Mouse (Mus musculus) forelimb bud, embryonic 11.5 days (tissue): ENCODE data around the gene Sp100.
"Not testable (repeated sequence)": the region's sequence is repeated elsewhere in the genome, so short reads cannot be mapped to it uniquely, and the experiment has no call there.

Experiments
- DNase-seq: peaks from one replicate; pipeline ENCODE4 v3.0.0-alpha.2; 2012; ENCODE audit warnings: low read depth, low spot score

The Sp100 gene

DNA sequence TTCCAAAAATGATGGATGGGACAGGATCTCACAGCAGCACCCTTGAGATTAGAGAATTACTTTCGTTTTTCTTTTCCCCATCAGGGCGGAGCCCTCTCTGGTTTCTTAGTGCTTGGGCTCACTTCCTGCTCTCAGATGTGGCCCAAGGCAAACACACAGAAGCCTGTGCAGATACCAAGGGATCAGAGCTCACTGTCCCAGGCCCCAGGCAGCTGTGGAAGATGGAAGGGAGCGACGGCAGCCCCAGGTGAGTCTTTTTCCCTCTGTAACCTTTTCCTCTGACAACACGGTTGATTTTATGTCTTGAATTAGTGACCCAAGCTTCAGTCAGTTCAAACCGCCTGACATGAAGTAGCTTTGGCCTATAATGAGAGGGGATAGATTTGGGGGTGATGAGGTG, at the start of gene Sp100:
TSS of gene Sp100 (plus strand) at position 108 of the 400 bp plus-strand sequence.
- not testable (repeated sequence) for DNase-seq

DNA sequence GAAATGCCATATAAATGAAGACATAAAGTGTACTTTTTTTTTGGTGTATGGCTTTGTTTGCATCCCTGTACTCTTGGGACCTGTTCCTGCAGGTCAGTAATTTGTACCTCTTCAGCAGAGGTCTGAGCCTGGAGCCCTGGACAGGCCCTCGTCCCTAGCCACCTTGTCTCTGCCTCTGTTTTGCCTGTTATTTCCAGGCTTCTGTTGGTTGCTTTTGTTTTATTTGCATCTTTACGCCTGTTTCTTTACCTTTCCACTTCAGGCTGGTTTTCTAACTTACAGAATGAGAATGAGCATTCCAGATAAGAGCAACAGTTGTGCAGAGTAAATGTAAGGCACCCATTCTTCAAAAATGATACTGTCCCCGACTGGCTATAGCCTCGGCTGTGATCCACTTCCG, 49.7 kb upstream of the Sp100 start, which contains the start of gene Sp140:
TSS of gene Sp140 (plus strand) at position 301 of the 400 bp plus-strand sequence.
- DNase-seq: not testable (repeated sequence)

DNA sequence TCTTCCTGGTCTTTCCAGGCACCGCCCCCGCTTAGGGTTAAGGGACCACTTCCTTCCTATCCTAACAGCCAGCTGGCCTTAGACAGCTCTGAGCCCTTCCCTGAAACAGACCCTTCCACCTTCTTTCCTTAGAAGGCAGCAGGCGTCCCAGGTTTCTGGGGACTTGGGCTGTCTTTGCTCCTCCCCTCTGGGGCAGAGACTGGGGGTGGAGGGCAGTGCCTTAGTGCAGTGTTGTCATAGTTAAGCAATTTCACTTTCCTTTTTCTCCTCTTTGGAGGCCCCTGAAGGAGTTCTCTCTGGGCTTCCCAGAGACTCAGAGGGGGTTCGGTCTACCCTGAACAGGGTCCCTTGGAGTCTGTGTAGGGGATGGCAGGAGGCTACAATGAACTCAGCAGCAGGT, 49.0 kb upstream of the Sp100 start:
- not testable (repeated sequence) for DNase-seq

DNA sequence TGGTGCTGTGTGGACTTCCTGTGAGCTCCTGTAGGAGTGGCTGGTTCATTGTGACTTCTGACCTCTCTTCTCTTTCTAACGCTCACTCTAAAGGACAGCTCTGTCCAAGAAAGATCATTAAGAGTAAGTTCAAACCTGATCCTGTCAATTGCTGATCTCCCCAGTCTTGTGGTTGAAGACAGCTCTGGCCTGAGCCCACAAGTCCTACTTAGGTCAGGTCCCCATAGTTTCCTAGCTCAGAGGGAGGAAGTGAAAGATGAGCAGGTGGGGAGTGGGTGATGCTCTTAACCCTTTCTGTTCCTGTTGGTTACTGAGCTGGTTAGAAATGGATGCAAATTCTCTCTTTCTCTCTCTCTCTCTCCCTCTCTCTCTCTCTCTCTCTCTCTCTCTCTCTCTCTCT, 45.4 kb upstream of the Sp100 start:
- not testable (repeated sequence) for DNase-seq

DNA sequence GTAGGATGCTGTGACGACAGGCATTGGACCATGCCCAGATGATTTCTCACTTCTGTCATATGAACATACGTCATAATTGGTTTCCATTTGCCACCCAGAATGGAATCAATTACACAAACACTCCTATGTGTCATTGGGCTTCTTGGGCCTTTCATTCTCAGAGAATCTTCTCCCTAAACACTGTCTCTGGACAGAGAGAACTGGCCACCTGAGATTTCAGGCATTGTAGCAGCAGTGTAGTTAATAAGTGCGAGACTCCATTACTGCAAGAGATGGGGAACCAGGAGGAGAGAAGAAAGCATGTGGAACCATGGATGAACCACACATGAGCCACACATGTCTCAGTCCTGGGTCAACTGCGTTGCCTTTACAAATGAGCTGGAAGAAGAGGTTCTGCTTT, 41.4 kb upstream of the Sp100 start:
- DNase-seq: not testable (repeated sequence)

DNA sequence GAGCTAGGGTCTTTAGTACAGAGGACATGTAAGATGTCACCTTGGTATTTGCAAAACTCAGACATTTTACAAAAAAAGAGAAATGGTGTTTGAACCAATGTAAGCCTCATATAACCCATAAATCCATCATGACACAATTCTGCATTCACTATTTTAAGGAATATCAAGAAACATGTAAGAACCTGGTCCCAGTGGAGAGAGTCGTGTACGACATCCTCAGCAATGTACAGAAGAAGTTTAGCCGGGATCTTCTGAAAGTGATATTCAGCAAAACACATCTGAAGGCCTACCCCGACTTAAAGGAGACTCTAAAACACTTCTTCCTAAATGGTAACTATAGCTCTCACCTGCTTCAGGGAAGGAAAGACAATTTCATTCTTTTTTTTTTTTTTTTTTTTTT, 39.2 kb upstream of the Sp100 start:
- not testable (repeated sequence) for DNase-seq

DNA sequence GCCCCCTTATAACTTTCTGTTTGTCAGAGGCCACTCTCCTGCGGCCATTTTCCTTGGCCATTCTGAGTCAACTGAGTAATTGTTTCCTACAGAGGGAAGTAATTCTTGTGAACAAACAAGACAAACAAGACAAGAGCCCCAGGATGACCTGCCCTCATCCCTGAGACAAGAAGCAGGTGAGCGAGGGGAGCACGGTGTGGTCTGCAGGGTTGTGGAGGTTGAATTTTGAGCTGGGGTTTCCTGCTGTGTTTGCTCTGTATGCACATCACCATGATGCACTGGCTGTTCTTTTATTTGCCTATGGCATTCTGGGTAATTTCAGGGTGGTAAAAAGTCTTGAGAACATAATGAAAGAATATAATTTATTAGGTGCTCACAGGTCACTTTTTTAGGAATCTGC, 34.7 kb upstream of the Sp100 start:
- not testable (repeated sequence) for DNase-seq

DNA sequence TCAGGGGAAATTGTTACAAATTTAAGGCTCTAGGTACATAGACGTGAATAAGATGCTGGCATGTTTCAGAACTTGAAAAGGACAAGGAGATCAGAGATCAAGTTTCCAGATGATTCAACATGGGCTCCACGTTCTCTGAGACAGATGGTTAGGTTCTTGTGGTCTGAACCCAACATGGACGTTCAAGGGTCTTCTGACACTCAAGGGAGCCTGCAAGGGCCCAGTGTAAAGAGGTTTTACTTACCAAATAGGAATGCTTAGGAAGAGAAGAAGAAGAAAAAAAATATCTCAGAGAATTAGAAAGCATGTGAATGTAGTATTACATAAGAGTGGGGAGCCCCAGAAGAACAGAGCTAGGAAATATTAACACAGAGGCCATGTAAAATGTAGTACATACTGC, 34.0 kb upstream of the Sp100 start:
- DNase-seq: not testable (repeated sequence)

DNA sequence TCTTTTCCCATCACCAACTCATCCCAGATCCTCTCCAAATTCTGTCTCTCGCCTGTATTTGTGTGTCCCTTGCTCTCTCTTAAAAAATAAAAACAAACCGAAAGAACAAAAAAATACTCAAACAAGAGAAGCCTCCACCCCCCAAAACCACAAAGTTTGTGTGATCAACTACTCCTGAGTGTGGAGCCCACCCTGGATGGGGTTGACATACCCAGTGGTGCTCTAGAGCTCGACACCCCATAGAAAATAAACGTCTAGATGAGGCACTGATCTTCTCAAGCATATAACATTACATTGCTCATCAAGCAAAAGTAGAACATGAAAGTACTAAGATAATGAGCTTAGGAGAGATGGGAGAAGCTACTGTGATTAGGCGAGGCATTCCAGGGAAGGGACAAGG, 32.6 kb upstream of the Sp100 start:
- not testable (repeated sequence) for DNase-seq

DNA sequence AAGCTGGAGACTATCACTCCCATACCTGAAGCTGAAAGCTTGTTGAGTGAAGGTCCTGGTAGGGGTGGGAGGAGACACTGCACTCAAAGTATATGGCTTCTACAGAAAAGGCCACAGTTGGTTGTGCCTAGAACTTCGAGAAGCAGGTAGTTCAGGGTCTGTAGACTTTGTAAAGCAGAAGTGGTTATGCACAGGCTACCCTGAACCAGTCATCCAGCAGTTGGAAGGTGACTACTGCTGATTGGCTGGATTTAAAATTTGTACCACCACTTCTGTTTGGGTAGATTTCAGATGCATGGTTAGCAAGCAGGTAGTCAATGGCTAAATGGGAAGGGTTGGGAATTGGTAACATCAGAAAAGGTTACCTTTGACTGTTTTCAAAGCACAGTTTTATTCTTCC, 31.1 kb upstream of the Sp100 start:
- DNase-seq: not testable (repeated sequence)

DNA sequence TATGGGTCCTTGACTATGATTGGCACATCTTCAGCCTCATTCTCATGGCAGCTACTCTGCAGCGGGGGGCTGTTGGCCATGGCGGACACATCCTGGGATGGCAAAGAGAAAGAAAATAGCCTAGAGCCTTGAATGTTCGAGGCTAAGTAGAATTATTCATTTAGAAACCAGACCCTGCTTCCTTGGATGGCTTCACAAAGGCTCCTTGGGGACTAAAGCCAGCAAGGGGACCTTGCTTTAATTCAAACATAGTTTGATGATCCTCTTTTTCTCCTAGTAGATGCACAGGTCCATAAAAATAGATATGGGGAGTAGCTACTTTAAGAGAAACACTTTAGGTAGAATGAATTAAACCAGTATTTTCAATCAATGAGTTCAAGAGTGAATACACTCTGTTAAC, 12.9 kb upstream of the Sp100 start:
- not testable (repeated sequence) for DNase-seq

DNA sequence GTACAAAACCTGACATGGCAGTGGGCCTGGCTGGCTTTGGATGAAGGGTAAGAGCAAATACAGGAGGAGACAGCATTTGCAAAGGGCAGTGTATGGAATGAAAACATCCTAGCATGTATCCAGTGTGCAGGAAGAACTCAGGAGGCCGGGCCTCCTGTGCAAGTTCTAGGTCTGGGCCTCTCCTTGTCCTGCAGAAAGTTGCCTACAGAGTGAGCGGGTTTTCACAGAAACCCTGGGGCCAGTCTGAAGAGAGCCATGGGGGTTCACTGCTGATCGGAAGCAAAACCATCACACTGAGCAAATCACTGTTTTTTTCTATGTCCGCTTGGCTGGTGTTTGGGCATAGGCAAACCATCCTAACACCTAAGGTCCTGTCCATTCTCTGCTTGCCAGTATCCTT, 11.6 kb upstream of the Sp100 start:
- DNase-seq: not testable (repeated sequence)

DNA sequence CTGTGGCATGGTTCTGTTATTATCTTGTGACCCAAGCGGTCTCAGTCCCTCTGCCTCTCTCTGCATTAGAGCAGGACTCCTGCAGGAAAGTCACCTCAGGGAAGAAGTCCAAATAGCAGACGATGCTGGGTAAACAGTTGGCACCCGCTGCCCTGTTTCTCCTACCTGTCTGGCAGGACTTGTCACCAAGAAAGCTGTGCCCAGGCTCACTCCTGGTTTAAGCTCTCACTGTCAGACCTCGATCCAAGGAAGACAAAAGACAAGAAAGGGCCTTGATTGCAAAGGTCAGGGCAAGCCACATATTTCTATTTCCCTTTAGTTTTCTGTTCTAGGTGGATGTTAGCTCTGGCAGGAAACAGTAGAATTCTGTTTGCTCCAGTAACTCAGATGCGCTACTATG, 736 bp downstream of the Sp100 start:
- not testable (repeated sequence) for DNase-seq

DNA sequence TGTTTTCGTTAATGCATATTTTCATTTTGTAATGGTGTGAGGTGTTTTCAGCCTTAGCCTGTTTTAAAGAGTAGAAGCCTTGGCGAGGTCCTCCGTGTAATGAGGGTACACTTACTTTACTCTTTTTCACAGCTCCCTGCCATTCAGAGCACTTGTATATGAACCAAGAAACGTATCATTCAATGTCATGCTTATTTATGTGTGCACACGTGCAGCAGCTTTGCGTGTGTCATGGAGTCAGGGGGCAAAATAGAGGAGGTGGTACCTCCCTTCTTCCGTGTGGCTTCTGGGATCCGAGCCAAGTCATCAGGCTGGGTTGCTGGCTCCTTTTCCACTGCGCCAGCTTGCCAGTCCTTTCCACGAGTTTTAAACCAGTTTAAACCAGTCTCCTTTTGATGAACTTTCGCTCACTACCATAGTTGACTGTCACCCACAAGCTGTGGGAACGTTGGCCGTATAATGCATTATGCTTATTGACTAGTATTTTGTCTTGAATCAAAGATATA, 2.0 kb downstream of the Sp100 start:
- DNase-seq: not testable (repeated sequence)

DNA sequence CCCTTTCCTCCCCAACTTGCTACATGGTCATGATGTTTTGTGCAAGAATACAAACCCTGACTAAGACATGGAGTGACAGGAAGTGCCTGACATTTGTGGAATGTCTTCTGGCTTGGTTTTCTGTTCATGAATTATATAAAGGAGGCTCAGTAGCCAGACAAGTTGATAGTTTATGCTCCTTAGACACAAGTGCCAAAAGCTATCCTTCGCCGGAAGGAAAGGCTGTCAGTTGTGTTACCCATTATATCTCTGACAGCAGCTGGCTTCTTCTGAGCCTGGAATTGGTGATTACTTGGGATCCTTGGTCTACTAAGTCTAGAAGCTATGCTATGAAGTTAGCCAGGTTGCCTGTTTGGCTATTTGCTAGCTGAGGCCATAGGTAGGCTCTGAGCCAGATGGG, 7.4 kb downstream of the Sp100 start:
- not testable (repeated sequence) for DNase-seq

DNA sequence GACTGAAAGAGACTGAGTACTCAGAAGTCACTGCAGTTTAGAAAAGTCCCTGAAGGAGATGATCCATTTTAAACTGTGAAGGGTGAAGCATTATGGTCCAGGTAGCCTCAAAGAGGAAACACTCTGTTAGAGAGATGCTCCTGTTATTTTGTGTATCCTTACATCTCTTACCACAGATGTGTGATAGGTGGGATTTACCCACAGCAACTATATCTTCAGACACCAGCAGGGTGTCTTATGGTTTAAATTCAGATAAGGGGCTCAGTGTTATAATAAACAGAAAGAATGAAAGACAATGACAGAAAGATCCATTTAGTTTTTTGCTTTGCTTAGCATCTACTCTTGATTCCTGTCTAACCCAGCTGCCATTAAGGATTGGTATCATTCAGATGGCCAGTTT, 14.5 kb downstream of the Sp100 start:
- DNase-seq: no peak

DNA sequence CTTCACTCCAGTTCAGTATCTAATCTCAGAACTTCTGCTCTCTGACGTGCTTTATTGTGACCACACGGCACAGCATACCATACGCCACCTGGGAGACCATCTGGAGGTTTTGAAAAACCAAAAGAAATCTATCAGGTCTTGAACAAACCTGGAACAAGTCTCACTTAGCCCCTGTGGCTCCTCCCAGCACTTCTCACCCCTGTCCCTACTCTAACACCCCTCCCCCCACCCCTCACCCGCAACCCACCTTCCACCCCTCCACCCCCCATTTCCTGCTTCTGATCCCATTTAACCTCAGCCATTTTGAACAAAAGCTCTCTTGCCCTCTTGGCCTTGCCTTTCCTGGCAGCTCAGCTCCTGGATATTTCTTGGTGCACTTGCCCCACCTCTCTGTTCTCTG, 30.4 kb downstream of the Sp100 start:
- no peak for DNase-seq

DNA sequence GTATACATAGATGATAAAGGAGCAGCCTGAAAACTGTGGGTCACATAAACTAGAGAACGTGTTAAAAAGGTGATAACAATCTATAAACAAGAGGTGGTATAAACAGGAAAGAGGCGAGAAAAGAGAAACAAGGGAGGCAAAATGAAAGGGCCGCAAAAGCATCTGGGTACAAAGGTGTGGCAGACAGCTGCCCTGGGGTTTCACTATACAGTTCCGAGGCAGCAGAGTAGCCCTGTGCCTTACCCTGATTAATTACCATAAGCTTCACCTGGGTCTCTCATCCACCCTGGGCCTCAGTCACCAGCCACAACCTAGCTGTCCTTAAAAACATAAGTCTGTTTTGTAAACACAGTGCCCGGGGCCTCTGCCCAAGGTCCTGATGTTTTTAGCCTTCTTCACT, 36.9 kb downstream of the Sp100 start:
- no peak for DNase-seq

DNA sequence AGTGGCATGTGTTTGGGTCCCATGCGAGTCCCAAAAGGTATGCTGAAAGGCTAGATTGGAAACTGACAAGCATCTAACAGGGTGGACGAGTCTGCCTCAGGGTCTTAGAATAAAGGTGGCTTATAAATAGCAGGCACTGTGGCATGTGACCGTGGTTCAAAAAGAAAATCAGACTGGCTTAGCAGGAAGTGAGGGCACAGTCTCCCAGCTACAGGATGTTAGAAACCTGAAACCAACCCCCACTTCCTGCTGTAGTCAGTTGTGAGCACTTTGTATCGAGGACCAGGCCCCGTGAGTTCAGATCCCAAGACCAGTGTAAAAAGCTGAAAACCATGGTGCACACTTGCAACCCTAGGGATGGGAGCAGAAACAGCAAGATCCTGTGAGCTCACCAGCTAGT, 37.6 kb downstream of the Sp100 start:
- DNase-seq: no peak

DNA sequence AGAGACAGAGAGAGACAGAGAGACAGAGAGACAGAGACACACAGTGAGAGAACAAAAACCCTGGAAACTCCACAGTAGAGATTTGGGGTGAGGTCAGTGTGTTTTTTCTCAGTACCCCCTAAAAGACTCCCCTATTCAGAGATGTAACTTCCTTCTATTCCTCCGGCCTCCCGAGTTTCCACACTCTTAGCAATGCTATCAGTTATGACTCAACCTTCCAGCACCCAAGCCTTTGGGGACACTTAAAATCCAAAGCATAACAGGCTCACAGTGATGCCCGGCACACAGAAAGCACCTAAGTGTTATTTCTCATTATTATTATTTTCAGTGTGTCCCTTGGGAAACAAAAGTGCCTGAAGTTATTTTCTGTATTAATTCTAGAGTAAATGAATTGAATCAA, 40.8 kb downstream of the Sp100 start:
- DNase-seq: no peak

DNA sequence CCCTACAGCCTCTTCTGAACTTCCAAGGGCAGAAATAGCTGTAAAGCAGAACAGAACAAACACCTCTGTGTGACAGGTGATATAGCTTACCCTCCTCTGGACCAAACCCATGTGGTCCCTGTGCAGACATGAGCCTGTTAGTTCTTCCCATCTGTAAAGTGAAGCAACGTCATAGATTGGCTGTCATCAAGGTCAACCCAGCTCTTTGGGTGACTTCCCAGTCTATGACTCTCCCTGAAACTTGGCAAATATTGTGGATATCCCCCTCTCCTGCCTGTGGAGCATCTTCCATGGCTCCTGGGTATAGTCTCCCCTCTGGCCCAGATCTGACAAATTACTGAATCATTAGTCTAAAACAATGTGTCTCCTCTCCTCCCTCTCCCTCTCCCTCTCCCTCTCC, 42.5 kb downstream of the Sp100 start:
- DNase-seq: no peak

DNA sequence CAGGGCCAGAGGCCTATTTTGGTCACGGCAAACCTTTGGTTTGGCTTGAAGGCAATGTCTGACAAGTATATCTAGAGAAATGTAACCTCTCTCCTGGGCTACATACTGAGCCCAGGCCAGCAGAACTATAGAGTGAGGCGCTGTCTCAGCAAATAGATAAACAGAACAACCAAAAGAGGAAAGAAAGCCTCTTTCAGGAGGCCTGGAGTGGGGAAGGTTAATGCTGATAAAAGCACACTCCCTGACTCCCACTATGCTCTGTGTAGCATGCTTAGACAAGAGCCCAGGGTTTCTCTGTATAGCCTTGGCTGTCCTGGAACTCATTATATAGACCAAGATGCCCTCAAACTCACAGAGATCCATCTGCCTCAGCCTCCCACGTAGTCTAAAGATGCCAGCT, 43.5 kb downstream of the Sp100 start:
- no peak for DNase-seq

DNA sequence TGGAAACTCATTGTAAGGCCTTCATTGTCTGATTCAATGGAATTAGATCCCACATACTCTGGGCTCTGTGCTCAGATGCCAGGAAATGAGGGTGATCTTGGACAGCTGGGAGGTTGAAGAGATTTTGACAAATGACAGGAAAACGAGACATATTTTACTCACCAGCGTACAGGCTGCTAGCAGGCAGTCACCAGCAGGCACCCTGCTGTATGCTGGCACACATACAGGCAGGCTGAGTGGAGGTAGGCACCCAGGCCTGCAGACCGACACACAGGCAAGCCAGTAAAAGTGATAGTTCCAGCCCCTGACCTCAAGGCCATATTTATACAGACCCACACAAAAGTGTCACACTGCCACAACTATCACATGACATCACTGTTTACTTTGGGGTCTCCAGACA, 45.9 kb downstream of the Sp100 start:
- DNase-seq: no peak
